Comparison of ENCODE assay signal across 21 mouse cellular contexts in the genomic region with DNA sequence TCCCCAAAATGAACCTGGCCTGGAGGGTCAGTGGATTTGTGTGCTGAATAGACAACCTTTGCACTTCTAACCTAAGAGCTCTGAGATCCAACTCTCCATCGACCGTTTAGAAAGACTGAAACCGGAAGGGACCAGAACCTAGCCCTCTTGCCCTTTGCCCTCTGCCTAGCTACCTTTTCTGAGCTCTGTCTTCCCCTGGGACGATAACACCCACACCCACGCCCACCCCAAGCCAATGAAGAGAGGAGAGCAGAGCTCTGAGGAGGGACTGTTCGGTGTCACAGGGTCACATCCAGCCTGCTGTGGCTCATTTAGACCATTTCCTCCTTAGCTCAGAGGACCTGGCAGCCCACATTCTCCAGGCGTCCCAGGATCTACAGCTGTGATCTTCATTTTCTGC.
A peak's percentile ranks its signal among the peaks of the same experiment; 100 is the strongest.
DNase-seq lines count a peak whose midpoint lies in the region; ATAC-seq lines count a peak whose summit lies in the region.
"Had no signal": no experiment of that assay in that cellular context is flagged by ENCODE, and none has a peak within 500 bp of the region (broad histone marks: within the 10 kb centered on the region; RNA-seq: fewer than 3 reads in every experiment).

No protein-coding gene starts in this region.

- no peaks in the 10 kb centered on the region for H3K36me3 ChIP-seq in forebrain, embryonic 11.5 days (ENCODE audit: control insufficient read depth, insufficient read depth, low read length)
- H3K36me3 ChIP-seq in forebrain, embryonic 12.5 days (replicated peaks): no peaks in the 10 kb centered on the region
- no peaks in the 10 kb centered on the region for H3K36me3 ChIP-seq in liver, embryonic 12.5 days
- H3K36me3 ChIP-seq in liver, embryonic 11.5 days (ENCODE audit: control insufficient read depth, insufficient read depth, low read length): no peaks in the 10 kb centered on the region
- H3K36me3 ChIP-seq in liver, embryonic 13.5 days: no peaks in the 10 kb centered on the region
- H3K36me3 ChIP-seq in hindbrain, embryonic 10.5 days: no peaks in the 10 kb centered on the region
- H3K36me3 ChIP-seq: G1E; midbrain, embryonic 12.5 days had no signal

- no peaks in the 10 kb centered on the region for H3K4me1 ChIP-seq in forebrain, embryonic 11.5 days (replicated peaks; ENCODE audit: control insufficient read depth, insufficient read depth, low read length)
- H3K4me1 ChIP-seq in forebrain, embryonic 12.5 days: no peaks in the 10 kb centered on the region
- H3K4me1 ChIP-seq in liver, embryonic 12.5 days: peaks cover 12% of the 10 kb centered on the region; the same call in 1 of the 2 replicates
- no peaks in the 10 kb centered on the region for H3K4me1 ChIP-seq in liver, embryonic 11.5 days (replicated peaks; ENCODE audit: control insufficient read depth, insufficient read depth, low read length)
- peaks cover 11% of the 10 kb centered on the region for H3K4me1 ChIP-seq in liver, embryonic 13.5 days (replicated peaks)
- H3K4me1 ChIP-seq in hindbrain, embryonic 10.5 days (replicated peaks): no peaks in the 10 kb centered on the region
- H3K4me1 ChIP-seq: midbrain, embryonic 12.5 days had no signal

- no peak for ATAC-seq in forebrain, embryonic 11.5 days (replicated peaks; ENCODE audit: low FRiP score)
- no peak for ATAC-seq in forebrain, embryonic 12.5 days (ENCODE audit: low FRiP score)
- peak; percentile 55 for ATAC-seq in liver, embryonic 12.5 days
- ATAC-seq in liver, embryonic 11.5 days (replicated peaks; ENCODE audit: low FRiP score): no peak; the same call in 1 of the 2 replicates
- ATAC-seq in liver, embryonic 13.5 days (ENCODE audit: low read depth): peak; percentile 60
- ATAC-seq: CD4-positive, CD25-positive, alpha-beta regulatory T cell, adult 4 months; forebrain, postnatal 0 days had no signal

- no peak overlapping the region for H3K27ac ChIP-seq in forebrain, embryonic 11.5 days (ENCODE audit: low read depth, low read length)
- no peak overlapping the region for H3K27ac ChIP-seq in forebrain, embryonic 12.5 days
- H3K27ac ChIP-seq in liver, embryonic 12.5 days: no peak overlapping the region
- no peak overlapping the region for H3K27ac ChIP-seq in liver, embryonic 11.5 days (ENCODE audit: low read depth, low read length)
- no peak overlapping the region; the same call in 1 of the 2 replicates for H3K27ac ChIP-seq in liver, embryonic 13.5 days
- no peak overlapping the region for H3K27ac ChIP-seq in hindbrain, embryonic 10.5 days
- H3K27ac ChIP-seq: gastrocnemius, adult 2 months; hindbrain, embryonic 14.5 days; midbrain, embryonic 12.5 days had no signal

- 79% methylated on average over 7 of the region's 7 CpGs for WGBS in forebrain, embryonic 11.5 days
- 83% methylated on average over 7 of the region's 7 CpGs for WGBS in forebrain, embryonic 12.5 days
- WGBS in liver, embryonic 12.5 days (ENCODE audit: insufficient replicate concordance): 55% methylated on average over 7 of the region's 7 CpGs
- WGBS in liver, embryonic 11.5 days: 56% methylated on average over 7 of the region's 7 CpGs
- WGBS in liver, embryonic 13.5 days (ENCODE audit: insufficient replicate concordance): 56% methylated on average over 7 of the region's 7 CpGs
- WGBS in hindbrain, embryonic 10.5 days: 78% methylated on average over 7 of the region's 7 CpGs

- H3K9ac ChIP-seq in forebrain, embryonic 11.5 days (ENCODE audit: low read length): no peak overlapping the region
- no peak overlapping the region for H3K9ac ChIP-seq in forebrain, embryonic 12.5 days
- H3K9ac ChIP-seq in liver, embryonic 12.5 days: no peak overlapping the region
- H3K9ac ChIP-seq in liver, embryonic 11.5 days (ENCODE audit: low read depth, low read length): no peak overlapping the region
- no peak overlapping the region for H3K9ac ChIP-seq in liver, embryonic 13.5 days
- H3K9ac ChIP-seq: forebrain, postnatal 0 days; hindbrain, embryonic 14.5 days; midbrain, embryonic 12.5 days had no signal

- no peak overlapping the region for H3K4me3 ChIP-seq in forebrain, embryonic 11.5 days (ENCODE audit: low read depth, low read length)
- H3K4me3 ChIP-seq in forebrain, embryonic 12.5 days (replicated peaks): no peak overlapping the region
- H3K4me3 ChIP-seq in liver, embryonic 12.5 days: no peak overlapping the region
- H3K4me3 ChIP-seq in liver, embryonic 11.5 days (ENCODE audit: low read depth, low read length): no peak overlapping the region
- H3K4me3 ChIP-seq in liver, embryonic 13.5 days (replicated peaks): no peak overlapping the region
- H3K4me3 ChIP-seq in hindbrain, embryonic 10.5 days: no peak overlapping the region
- H3K4me3 ChIP-seq: gastrocnemius, adult 2 months; midbrain, embryonic 12.5 days; myocyte had no signal

- peak; percentile 34 for DNase-seq in forebrain, embryonic 11.5 days (ENCODE audit: low spot score)
- DNase-seq in liver, embryonic 11.5 days (ENCODE audit: low spot score): no peak
- DNase-seq in liver, embryonic 13.5 days: no peak
- DNase-seq in thymus, postnatal 0 days (ENCODE audit: low spot score): no peak
- no peak for DNase-seq in urinary bladder, postnatal 10 days (ENCODE audit: low spot score)
- no peak for DNase-seq in hindbrain, embryonic 10.5 days (ENCODE audit: low spot score)
- DNase-seq: adrenal gland, postnatal 36 days; cerebellum, adult 8-10 months; forebrain, postnatal 0 days; gastrocnemius, adult 2 months; layer of hippocampus, postnatal 36 days; lung, adult 18-20 months; lung, postnatal 36 days; right cerebral cortex, postnatal 4 days had no signal

- H3K27me3 ChIP-seq in forebrain, embryonic 11.5 days (ENCODE audit: control insufficient read depth, insufficient read depth, low read length): no peaks in the 10 kb centered on the region
- H3K27me3 ChIP-seq in forebrain, embryonic 12.5 days: no peaks in the 10 kb centered on the region
- peaks cover 21% of the 10 kb centered on the region for H3K27me3 ChIP-seq in liver, embryonic 12.5 days (replicated peaks)
- H3K27me3 ChIP-seq in liver, embryonic 11.5 days (replicated peaks; ENCODE audit: control insufficient read depth, insufficient read depth, low read length): no peaks in the 10 kb centered on the region
- H3K27me3 ChIP-seq in liver, embryonic 13.5 days: 0 out of 2 replicates have a peak, but pooled peaks cover 7% of the 10 kb centered on the region
- no peaks in the 10 kb centered on the region for H3K27me3 ChIP-seq in hindbrain, embryonic 10.5 days (ENCODE audit: insufficient read depth, poor library complexity, severe bottlenecking)
- H3K27me3 ChIP-seq: midbrain, embryonic 12.5 days had no signal

- H3K4me2 ChIP-seq in forebrain, embryonic 11.5 days (ENCODE audit: low read depth, low read length, severe bottlenecking): no peak overlapping the region
- H3K4me2 ChIP-seq in forebrain, embryonic 12.5 days: no peak overlapping the region
- no peak overlapping the region for H3K4me2 ChIP-seq in liver, embryonic 12.5 days
- H3K4me2 ChIP-seq in liver, embryonic 11.5 days: no peak overlapping the region
- H3K4me2 ChIP-seq in liver, embryonic 13.5 days: no peak overlapping the region
- H3K4me2 ChIP-seq: hindbrain, embryonic 14.5 days; midbrain, embryonic 12.5 days had no signal

- H3K9me3 ChIP-seq in forebrain, embryonic 11.5 days (ENCODE audit: control insufficient read depth, low read length): no peaks in the 10 kb centered on the region
- H3K9me3 ChIP-seq in forebrain, embryonic 12.5 days: no peaks in the 10 kb centered on the region
- H3K9me3 ChIP-seq in liver, embryonic 12.5 days (replicated peaks): no peaks in the 10 kb centered on the region
- H3K9me3 ChIP-seq in liver, embryonic 11.5 days (ENCODE audit: control insufficient read depth, low read length): no peaks in the 10 kb centered on the region
- H3K9me3 ChIP-seq in liver, embryonic 13.5 days (replicated peaks): no peaks in the 10 kb centered on the region
- no peaks in the 10 kb centered on the region for H3K9me3 ChIP-seq in hindbrain, embryonic 10.5 days
- H3K9me3 ChIP-seq: G1E; midbrain, embryonic 12.5 days had no signal

Comparison
In these comparisons a context has a peak if more than half of its experiments do, and no peak if none do; other contexts are left out.
1. ATAC-seq: peak in liver, embryonic 12.5 days (single experiment) and liver, embryonic 13.5 days (single experiment); none in forebrain, embryonic 11.5 days (single experiment), forebrain, embryonic 12.5 days (single experiment) and liver, embryonic 11.5 days (single experiment).